Mouse (Mus musculus): ENCODE measurements around the gene Olfr502. TPM values are rescaled to one million over a fixed set of nuclear protein-coding genes. Genes with fewer than 3 reads are reported as not detected.
"Not testable (repeated sequence)": the region's sequence is repeated elsewhere in the genome, so short reads cannot be mapped to it uniquely, and the experiment has no call there.

The Olfr502 gene
- polyA plus RNA-seq (2015; fragmentation: Nextera tagmentation; extraction: Ambion mirVana) = not detected in 2 replicates

- H3K9me3 ChIP-seq (replicated peaks; ENCODE audit: control insufficient read depth, low read length, poor library complexity, severe bottlenecking) = no peaks in the 10 kb centered on the region; the same call in 1 of the 2 replicates
- WGBS = 90% methylated on average over 1 of the region's 1 CpGs
- no peaks in the 10 kb centered on the region for H3K27me3 ChIP-seq (ENCODE audit: control insufficient read depth, insufficient read depth, low read depth, low read length)
Measured at GRCm38 (mm10) chr7:108524965-108525364, at the start of gene Olfr502. Olfr502 (minus strand) TSS chr7:108525065.

GRCm38 (mm10) chr7:108565693-108566092, 40.8 kb upstream of the Olfr502 start, which contains the start of gene Olfr504:
Olfr504 (minus strand) TSS chr7:108565793.
- Histone ChIP-seq H3K4me1 (ENCODE audit: control insufficient read depth, insufficient read depth, low read length) (no peaks in the 10 kb centered on the region), H3K36me3 (ENCODE audit: control insufficient read depth, insufficient read depth, low read length) (no peaks in the 10 kb centered on the region), H3K9ac (ENCODE audit: low read depth, low read length) (no peak within 1 kb of the TSS), H3K4me3 (ENCODE audit: low read depth, low read length) (no peak within 1 kb of the TSS), H3K4me2 (ENCODE audit: low read length) (no peak within 1 kb of the TSS), H3K27ac (ENCODE audit: low read length) (no peak within 1 kb of the TSS), H3K9me3 (replicated peaks; ENCODE audit: control insufficient read depth, low read length, poor library complexity, severe bottlenecking) (no peaks in the 10 kb centered on the region), H3K27me3 (ENCODE audit: control insufficient read depth, insufficient read depth, low read depth, low read length) (no peaks in the 10 kb centered on the region)
- 80% methylated on average over 1 of the region's 1 CpGs for WGBS
- ATAC-seq = no peak

More at GRCm38 (mm10) chr7:108524965-108525364, at the start of gene Olfr502:
- Histone ChIP-seq H3K36me3 (ENCODE audit: control insufficient read depth, insufficient read depth, low read length) (no peaks in the 10 kb centered on the region), H3K27ac (ENCODE audit: low read length) (no peak within 1 kb of the TSS), H3K4me1 (ENCODE audit: control insufficient read depth, insufficient read depth, low read length) (no peaks in the 10 kb centered on the region), H3K4me2 (ENCODE audit: low read length) (no peak within 1 kb of the TSS), H3K4me3 (ENCODE audit: low read depth, low read length) (no peak within 1 kb of the TSS), H3K9ac (ENCODE audit: low read depth, low read length) (no peak within 1 kb of the TSS)
- ATAC-seq = no peak

GRCm38 (mm10) chr7:108544227-108544626, 19.4 kb upstream of the Olfr502 start, which contains the start of gene Olfr503:
Olfr503 (plus strand) TSS chr7:108544527.
- H3K9me3 ChIP-seq (replicated peaks; ENCODE audit: control insufficient read depth, low read length, poor library complexity, severe bottlenecking); H3K4me2 ChIP-seq (ENCODE audit: low read length); H3K27ac ChIP-seq (ENCODE audit: low read length); H3K4me1 ChIP-seq (ENCODE audit: control insufficient read depth, insufficient read depth, low read length); ATAC-seq; H3K27me3 ChIP-seq (ENCODE audit: control insufficient read depth, insufficient read depth, low read depth, low read length); H3K9ac ChIP-seq (ENCODE audit: low read depth, low read length); H3K4me3 ChIP-seq (ENCODE audit: low read depth, low read length); H3K36me3 ChIP-seq (ENCODE audit: control insufficient read depth, insufficient read depth, low read length): not testable (repeated sequence)
- 66% methylated on average over 1 of the region's 1 CpGs for WGBS

- no peak for ATAC-seq
- Histone ChIP-seq H3K9ac (ENCODE audit: low read depth, low read length) (no peak overlapping the region), H3K27ac (ENCODE audit: low read length) (no peak overlapping the region), H3K27me3 (ENCODE audit: control insufficient read depth, insufficient read depth, low read depth, low read length) (no peaks in the 10 kb centered on the region), H3K4me3 (ENCODE audit: low read depth, low read length) (no peak overlapping the region), H3K4me2 (ENCODE audit: low read length) (no peak overlapping the region), H3K9me3 (replicated peaks; ENCODE audit: control insufficient read depth, low read length, poor library complexity, severe bottlenecking) (no peaks in the 10 kb centered on the region), H3K4me1 (ENCODE audit: control insufficient read depth, insufficient read depth, low read length) (no peaks in the 10 kb centered on the region), H3K36me3 (ENCODE audit: control insufficient read depth, insufficient read depth, low read length) (no peaks in the 10 kb centered on the region)
- WGBS = 88% methylated on average over 13 of the region's 13 CpGs
Measured at GRCm38 (mm10) chr7:108542416-108542815, 17.6 kb upstream of the Olfr502 start.

Other genes with a start within 250 kb of the Olfr502 start
- gene Olfr490, start 236.1 kb downstream of the Olfr502 start, polyA plus RNA-seq (2015; fragmentation: Nextera tagmentation; extraction: Ambion mirVana) = not detected in 2 replicates
- not detected in 2 replicates for gene Olfr491, start 211.6 kb downstream of the Olfr502 start, polyA plus RNA-seq (2015; fragmentation: Nextera tagmentation; extraction: Ambion mirVana)
- not detected in 2 replicates for gene Olfr492, start 201.4 kb downstream of the Olfr502 start, polyA plus RNA-seq (2015; fragmentation: Nextera tagmentation; extraction: Ambion mirVana)
- not detected in 2 replicates for gene Olfr493, start 178.1 kb downstream of the Olfr502 start, polyA plus RNA-seq (2015; fragmentation: Nextera tagmentation; extraction: Ambion mirVana)
- gene Olfr494, start 159.7 kb downstream of the Olfr502 start, polyA plus RNA-seq (2015; fragmentation: Nextera tagmentation; extraction: Ambion mirVana) = not detected in 2 replicates
- not detected in 2 replicates for gene Olfr495, start 131.9 kb downstream of the Olfr502 start, polyA plus RNA-seq (2015; fragmentation: Nextera tagmentation; extraction: Ambion mirVana)
- gene Olfr497, start 104.6 kb downstream of the Olfr502 start, polyA plus RNA-seq (2015; fragmentation: Nextera tagmentation; extraction: Ambion mirVana) = not detected in 2 replicates
- gene Olfr498, start 59.7 kb downstream of the Olfr502 start, polyA plus RNA-seq (2015; fragmentation: Nextera tagmentation; extraction: Ambion mirVana) = not detected in 2 replicates
- gene Olfr503, start 19.5 kb upstream of the Olfr502 start, polyA plus RNA-seq (2015; fragmentation: Nextera tagmentation; extraction: Ambion mirVana) = not detected in 2 replicates
- not detected in 2 replicates for gene Olfr504, start 40.7 kb upstream of the Olfr502 start, polyA plus RNA-seq (2015; fragmentation: Nextera tagmentation; extraction: Ambion mirVana)
- not detected in 2 replicates for gene Olfr506, start 85.7 kb upstream of the Olfr502 start, polyA plus RNA-seq (2015; fragmentation: Nextera tagmentation; extraction: Ambion mirVana)
- not detected in 2 replicates for gene Olfr507, start 96.7 kb upstream of the Olfr502 start, polyA plus RNA-seq (2015; fragmentation: Nextera tagmentation; extraction: Ambion mirVana)
- gene Olfr508, start 104.9 kb upstream of the Olfr502 start, polyA plus RNA-seq (2015; fragmentation: Nextera tagmentation; extraction: Ambion mirVana) = not detected in 2 replicates
- gene Olfr509, start 126.8 kb upstream of the Olfr502 start, polyA plus RNA-seq (2015; fragmentation: Nextera tagmentation; extraction: Ambion mirVana) = not detected in 2 replicates
- not detected in 2 replicates for gene Olfr510, start 141.4 kb upstream of the Olfr502 start, polyA plus RNA-seq (2015; fragmentation: Nextera tagmentation; extraction: Ambion mirVana)
- gene Olfr512, start 188.3 kb upstream of the Olfr502 start, polyA plus RNA-seq (2015; fragmentation: Nextera tagmentation; extraction: Ambion mirVana) = not detected in 2 replicates
- gene Olfr513, start 225.9 kb upstream of the Olfr502 start, polyA plus RNA-seq (2015; fragmentation: Nextera tagmentation; extraction: Ambion mirVana) = not detected in 2 replicates